Mouse (Mus musculus) cortical plate, adult 2 months (tissue): ENCODE measurements around the gene Arfip1.

ENCODE experiments used
- CTCF ChIP-seq: fragments of 200-500 bp; IDR thresholded peaks from 2 replicates; pipeline ENCODE4 v1.5.1; 2011; ENCODE audit warnings: mild to moderate bottlenecking, control low read depth, low read length; ENCODE audit not compliant: insufficient read depth; ENCODE audit errors: extremely low read depth
- POLR2A ChIP-seq: fragments of 200-500 bp; IDR thresholded peaks from 2 replicates; pipeline ENCODE4 v1.6.1; 2011; ENCODE audit warnings: mild to moderate bottlenecking, low read length, control low read depth; ENCODE audit not compliant: insufficient read depth; ENCODE audit errors: extremely low read depth

DNA sequence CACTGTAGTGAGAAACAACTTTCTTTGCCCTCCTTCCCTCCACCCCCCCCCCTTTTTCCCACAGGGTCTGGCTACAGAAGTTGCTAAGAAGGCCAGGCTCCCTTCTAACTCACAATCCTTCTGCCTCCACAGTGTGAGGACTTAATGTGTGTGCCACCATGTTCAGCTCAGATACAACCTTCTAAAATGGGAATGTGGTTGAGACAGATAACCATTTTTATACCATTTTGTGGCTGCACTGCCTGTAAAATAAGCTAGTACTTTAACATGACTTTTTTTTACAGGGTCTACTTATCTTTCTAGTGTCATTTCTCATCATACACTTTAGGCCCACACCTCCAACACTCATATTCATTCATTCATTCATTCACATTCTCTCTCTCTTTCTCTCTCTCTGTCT is 41.8 kb downstream of the Arfip1 start:
- no peak for TF ChIP-seq POLR2A
- no peak for TF ChIP-seq CTCF
